Mouse (Mus musculus): Measurements from ENCODE around the gene Gm28308. TPM values are rescaled to one million over a fixed set of nuclear protein-coding genes. Genes with fewer than 3 reads are reported as not detected.

Gm28308 gene
- total RNA-seq, 1 experiment from 2014 or later, result not detected

- no peak for ATAC-seq (replicated peaks; ENCODE audit: low read depth, poor library complexity, severe bottlenecking)
Measured at GRCm38 (mm10) chr6:52137841-52138535, 75.2 kb downstream of the Gm28308 start.

- no peak for ATAC-seq (replicated peaks; ENCODE audit: low read depth, poor library complexity, severe bottlenecking)
Measured at GRCm38 (mm10) chr6:52123673-52124072, 89.5 kb downstream of the Gm28308 start.

GRCm38 (mm10) chr6:52121173-52121572, 92.0 kb downstream of the Gm28308 start:
- no peak for ATAC-seq (replicated peaks; ENCODE audit: low read depth, poor library complexity, severe bottlenecking)

DNA sequence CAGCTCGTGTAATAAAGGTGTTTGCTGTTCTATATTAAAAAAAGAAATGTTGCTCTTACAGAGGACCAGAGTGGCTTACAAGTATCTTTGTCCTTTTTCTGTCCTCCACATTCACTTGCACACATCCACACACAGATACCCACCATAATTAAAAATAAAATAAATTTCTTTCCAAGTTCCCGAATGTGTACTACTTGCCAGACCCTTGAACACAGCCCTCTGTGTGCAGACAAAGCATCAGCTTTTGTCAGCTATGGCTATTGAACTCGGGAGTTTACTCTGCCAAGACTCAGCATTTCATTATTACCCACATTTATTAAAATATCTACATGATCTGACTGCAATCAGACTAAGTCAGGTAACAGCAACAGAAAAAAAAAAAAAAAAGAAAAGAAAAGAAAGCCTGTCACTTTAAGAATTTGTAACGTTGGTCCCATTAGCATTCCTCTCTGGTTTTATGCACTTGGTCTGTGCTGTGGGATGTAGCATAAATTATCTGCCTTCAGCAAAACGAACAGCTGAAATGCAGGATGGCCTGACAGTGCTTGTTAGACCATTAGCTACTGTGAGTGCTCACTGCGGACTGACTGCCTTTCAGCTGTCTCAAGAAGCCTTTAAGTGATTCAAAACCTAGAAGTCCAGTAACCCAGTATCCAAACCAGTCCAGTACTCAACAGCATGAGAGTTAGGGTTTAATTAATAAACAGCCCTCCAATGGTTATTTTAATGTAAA, 94.1 kb downstream of the Gm28308 start:
- ATAC-seq (replicated peaks; ENCODE audit: low read depth, poor library complexity, severe bottlenecking), result no peak

DNA sequence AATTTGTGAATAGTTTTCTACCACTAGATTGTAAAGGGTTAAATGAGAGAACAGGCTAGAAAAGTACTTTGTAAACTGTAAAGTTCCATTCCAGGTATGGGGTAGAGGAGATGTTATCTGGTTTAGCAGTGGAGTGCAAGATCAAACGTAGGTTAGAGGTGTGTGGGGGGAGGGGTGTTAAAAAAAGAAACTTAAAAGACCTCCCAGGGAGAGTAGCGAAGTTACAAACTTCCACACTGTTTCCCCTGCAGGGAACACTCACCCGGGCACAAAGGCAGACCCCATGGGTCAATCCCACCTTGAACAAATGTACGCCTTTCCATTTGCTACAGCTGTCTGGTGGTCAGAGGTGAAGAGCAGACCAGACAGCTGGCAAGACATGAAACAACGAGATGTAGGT, 97.2 kb downstream of the Gm28308 start:
- no peak for ATAC-seq (replicated peaks; ENCODE audit: low read depth, poor library complexity, severe bottlenecking)

Other genes with a start within 250 kb of the Gm28308 start
- 127 and 171 TPM in 2 replicates for gene Skap2, start 200.8 kb downstream of the Gm28308 start, total RNA-seq (2017)
- gene Hoxa1, start 55.0 kb downstream of the Gm28308 start, total RNA-seq (2017), result not detected in 2 replicates
- gene Hoxa2, start 48.5 kb downstream of the Gm28308 start, total RNA-seq (2017), result not detected in 2 replicates
- gene 5730596B20Rik, start 35.8 kb downstream of the Gm28308 start, total RNA-seq (2017), result not detected in 2 replicates
- gene Hoxa4, start 21.6 kb downstream of the Gm28308 start, total RNA-seq (2017), result 0.27 and 1.5 TPM in 2 replicates
- 3.6 and 3.9 TPM in 2 replicates for gene Hoxa5, start 8.8 kb downstream of the Gm28308 start, total RNA-seq (2017)
- 3.0 TPM in 1 of 2 replicates, not detected in the other for gene Hoxa6, start 4.6 kb downstream of the Gm28308 start, total RNA-seq (2017)
- 1.1 and 2.8 TPM in 2 replicates for gene Hoxa3, start within 50 bp of the Gm28308 start, total RNA-seq (2017)
- 10.6 and 17.7 TPM in 2 replicates for gene Hoxa7, start 8.5 kb upstream of the Gm28308 start, total RNA-seq (2017)
- 46.4 and 56.2 TPM in 2 replicates for gene Hoxa9, start 17.8 kb upstream of the Gm28308 start, total RNA-seq (2017)
- 1.6 and 2.3 TPM in 2 replicates for gene Hoxa10, start 27.5 kb upstream of the Gm28308 start, total RNA-seq (2017)
- gene Hoxa11, start 32.5 kb upstream of the Gm28308 start, total RNA-seq (2017), result not detected in 2 replicates
- gene Hoxa13, start 47.5 kb upstream of the Gm28308 start, total RNA-seq (2017), result not detected in 2 replicates
- gene Evx1, start 100.2 kb upstream of the Gm28308 start, total RNA-seq (2017), result not detected in 2 replicates

Measured in common myeloid progenitor, adult 5-6 weeks (primary cell).